Mouse (Mus musculus) kidney, adult 11 months (tissue): ENCODE measurements around the gene Stkld1.
A peak's percentile ranks its signal among the peaks of the same experiment; 100 is the strongest.

Experiments
- DNase-seq: peaks from one replicate; pipeline ENCODE4 v3.0.0; 2022

Gene Stkld1

GRCm38 (mm10) chr2:26916738-26917137, 17.1 kb upstream of the Stkld1 start:
- no peak for DNase-seq

- DNase-seq, result no peak
Measured at GRCm38 (mm10) chr2:26919684-26920083, 14.2 kb upstream of the Stkld1 start.

- DNase-seq, result peak; percentile 79
Measured at GRCm38 (mm10) chr2:26920190-26920855, 13.5 kb upstream of the Stkld1 start.

- peak; percentile 62 for DNase-seq
Measured at GRCm38 (mm10) chr2:26921784-26922183, 12.1 kb upstream of the Stkld1 start.

DNA sequence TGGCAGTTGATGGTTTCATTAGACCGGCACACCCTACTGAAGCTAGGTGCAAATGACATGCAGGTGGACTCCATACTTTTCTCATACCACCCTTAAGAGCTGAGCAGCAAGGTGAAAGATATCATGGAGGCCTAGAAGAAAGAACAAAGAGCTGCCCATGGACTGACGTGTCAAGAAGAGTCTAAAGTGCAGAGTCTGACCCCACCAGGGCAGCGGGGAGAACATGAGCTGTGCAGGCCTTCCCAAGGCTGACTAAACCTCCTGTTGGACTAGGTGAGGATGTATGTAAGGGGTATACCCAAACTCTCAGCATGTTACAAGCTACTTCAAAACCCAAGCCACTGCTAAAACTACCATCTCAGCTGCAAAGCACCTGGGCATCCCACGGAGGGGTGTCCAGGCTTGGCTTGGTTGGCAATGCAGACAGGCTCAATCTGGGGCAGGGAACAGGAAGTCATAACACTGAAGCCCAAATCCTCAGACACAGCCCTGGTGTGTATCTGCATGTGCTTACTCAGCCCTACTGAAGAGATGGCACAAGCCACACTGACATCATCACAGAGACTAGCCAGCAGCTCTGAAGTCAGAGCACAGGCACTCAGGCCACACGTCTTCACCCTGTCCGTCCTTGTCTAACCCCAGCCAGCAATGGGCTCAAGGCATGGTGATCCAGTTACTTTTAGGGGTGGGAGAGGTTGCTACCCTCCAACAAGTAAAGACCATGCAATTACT, 5.9 kb upstream of the Stkld1 start:
- no peak for DNase-seq

DNA sequence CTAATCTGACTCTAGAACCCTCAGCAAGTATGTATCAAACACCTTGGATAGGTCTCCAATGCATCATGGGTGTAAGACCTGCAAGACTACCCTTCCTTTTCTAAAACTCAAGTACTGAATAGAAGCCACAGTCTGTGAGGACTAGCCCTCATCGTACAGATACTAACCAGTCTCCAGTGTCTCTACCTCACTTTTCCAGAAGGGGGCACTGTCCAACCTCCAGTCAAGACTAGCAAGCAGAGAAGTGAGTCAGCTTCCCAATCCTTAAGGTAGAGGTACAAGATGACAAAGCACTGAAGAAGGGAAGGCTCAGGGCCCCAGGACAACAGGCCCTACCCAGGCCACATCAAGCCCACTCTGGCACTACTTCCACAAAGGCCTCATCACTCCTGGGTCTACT, 3.5 kb upstream of the Stkld1 start:
- DNase-seq, result peak; percentile 58

- DNase-seq, result peak; percentile 68
Measured at GRCm38 (mm10) chr2:26932473-26933303, 1.2 kb upstream of the Stkld1 start.

GRCm38 (mm10) chr2:26935286-26935685, 1.4 kb downstream of the Stkld1 start:
- no peak for DNase-seq

DNA sequence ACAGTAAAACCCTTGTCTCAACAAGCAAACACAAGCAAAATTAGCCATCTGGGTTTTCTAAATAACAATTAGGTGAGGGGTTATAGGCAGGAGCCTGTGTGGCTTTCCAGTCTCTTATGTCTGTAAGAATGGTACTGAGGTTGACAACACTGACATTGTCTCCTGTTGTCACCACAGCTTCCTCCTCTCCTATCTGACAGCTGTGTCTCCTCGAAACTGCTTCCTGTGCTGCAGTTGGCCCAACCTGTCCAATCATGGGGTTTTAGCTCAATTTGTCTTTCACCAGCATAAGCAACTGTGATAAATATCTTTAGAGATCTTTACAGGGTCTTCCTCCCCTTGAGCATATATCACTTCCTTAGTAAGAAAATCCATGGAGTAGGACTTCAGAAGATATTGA, 2.6 kb downstream of the Stkld1 start:
- DNase-seq, result no peak

DNA sequence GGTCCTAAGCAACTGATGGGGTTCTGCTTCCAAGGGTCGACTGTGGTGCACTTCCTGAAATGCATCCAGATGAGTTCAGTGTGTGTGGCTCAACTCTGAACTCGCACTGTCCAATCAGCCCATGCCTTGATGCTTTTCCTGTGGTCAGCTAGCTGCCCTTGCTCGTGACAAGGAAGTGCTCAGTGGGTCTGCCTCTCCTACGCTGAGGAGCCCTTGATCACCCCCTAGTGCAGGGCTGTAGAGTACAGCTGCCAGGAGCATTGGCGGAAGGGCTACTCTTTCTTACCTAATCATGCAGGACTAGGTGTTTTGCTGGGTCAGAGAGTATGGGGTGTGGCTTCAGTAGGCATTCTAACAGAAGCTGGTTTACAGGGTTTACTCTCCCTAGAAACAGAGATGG, 7.7 kb downstream of the Stkld1 start:
- peak; percentile 24 for DNase-seq

DNA sequence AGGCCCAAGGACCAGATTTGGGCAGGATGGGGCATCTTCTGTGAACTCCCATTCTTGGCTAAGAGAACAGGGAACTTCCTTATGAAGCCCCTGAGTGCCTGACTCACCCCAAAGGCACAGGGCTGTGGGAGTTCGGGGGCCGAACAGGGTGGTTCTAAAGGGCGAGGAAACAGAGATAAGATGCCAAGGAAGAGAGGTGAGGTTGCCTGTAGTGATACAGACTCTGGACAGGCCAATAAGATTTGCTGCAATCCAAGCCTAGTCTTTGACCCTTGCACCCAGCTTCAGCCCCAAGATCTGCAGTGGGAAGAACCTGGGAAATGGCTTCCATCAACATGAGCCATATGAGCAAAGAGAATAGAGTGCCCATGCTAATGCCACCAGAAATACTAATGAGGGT, 9.4 kb downstream of the Stkld1 start:
- no peak for DNase-seq

DNA sequence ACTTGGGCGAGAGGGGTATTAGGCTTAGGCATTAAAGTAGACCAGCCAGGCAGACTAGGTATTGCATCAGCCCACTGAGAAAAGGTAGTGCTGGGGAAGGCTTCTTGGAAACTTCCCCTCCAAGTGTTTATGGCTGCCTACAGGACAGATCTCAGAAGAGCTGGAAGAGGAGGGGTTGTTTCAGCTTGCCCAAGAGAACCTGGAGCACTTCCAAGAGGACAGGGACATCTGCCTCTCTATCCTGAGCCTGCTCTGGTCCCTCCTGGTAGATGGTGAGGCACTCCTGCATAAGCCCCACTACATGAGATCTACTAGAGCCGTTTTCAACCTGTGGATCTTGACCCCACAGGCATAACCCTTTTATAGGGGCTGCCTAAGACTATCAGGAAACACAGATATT, 16.6 kb downstream of the Stkld1 start:
- DNase-seq, result no peak

- no peak for DNase-seq
Measured at GRCm38 (mm10) chr2:26951346-26951905, 17.6 kb downstream of the Stkld1 start.

GRCm38 (mm10) chr2:26952193-26952592, 18.3 kb downstream of the Stkld1 start:
- DNase-seq, result no peak

- no peak for DNase-seq
Measured at GRCm38 (mm10) chr2:26952866-26953265, 19.0 kb downstream of the Stkld1 start.

DNA sequence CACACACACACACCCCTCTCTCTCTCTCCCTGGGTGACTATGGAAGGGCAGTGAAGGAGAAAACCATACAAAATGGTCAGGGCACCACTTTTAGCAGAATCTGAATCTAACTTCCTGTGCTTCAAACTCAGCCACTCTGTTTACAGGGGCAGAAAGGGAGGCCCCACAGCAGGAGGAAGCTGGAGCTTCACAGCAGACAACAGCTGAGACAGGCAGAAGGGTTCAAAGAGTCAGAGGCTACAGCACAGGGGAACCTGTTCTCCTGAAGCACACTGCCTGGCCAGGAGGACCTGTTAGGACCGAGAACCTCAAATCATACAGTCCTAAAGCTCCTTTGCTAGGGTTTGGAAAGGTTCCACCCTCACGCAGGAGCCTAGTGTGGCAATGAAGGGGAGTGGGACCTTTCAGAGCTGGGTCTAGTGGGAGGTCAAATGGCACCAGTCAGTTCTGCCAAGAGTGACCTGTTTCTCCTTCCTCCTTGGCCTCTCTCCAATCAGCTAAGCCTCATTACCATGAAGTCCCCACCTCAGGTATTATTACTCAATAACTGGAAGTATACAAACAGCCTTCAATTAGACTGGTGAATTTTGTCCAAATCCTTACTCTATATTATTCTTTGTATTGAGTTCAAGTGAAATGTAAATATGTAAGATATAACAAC, 21.0 kb downstream of the Stkld1 start:
- no peak for DNase-seq

DNA sequence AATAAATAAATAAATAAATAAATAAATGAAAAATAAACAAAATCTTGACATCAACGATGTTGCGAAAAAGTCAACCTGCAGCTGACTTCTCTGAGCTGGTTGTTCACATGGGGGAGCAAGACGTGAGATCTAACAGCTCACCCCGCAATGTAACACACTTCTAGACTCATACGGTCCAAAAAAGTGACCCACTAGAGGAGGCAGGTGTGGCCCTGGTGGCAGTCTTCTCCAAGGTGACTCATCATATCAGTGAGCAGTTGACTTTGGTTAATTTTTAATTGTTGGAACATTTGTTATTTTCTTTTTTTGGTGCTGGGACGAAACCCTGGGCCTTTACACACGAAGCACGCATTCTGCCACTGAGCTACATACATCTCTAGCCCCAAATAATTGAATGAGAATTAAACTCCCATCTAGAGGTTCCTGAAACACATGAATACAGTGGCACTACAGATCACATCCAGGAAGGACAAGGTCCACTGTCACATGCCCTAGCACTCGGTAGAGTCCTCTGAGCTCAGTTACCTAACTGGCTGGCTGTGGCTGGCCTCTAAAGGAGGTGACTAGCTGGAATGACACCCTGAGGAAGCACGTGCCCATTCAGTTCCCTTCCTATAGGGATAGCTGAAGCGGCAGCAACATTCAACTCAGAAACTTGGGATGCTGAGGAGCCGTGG, 23.1 kb downstream of the Stkld1 start:
- DNase-seq, result peak; percentile 40

DNA sequence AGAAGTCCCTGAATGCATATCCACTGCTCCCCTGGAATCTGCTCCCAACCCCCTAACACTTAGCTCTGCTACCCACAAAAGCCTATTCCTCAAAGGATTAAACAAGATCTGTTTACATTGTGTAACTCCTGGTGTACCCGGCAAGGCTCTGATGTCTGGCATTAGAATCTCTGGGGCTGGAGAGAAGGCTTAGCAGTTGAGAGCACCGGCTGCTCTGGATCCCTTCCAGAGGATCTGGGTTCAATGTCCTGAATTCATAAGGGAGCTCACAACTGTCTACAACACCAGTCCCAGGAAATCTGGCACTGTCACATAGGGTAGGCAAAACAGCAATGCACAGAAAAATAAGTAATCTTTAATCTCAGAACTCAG, 23.6 kb downstream of the Stkld1 start:
- no peak for DNase-seq

- peak; percentile 24 for DNase-seq
Measured at GRCm38 (mm10) chr2:26960756-26961155, 26.9 kb downstream of the Stkld1 start.

DNA sequence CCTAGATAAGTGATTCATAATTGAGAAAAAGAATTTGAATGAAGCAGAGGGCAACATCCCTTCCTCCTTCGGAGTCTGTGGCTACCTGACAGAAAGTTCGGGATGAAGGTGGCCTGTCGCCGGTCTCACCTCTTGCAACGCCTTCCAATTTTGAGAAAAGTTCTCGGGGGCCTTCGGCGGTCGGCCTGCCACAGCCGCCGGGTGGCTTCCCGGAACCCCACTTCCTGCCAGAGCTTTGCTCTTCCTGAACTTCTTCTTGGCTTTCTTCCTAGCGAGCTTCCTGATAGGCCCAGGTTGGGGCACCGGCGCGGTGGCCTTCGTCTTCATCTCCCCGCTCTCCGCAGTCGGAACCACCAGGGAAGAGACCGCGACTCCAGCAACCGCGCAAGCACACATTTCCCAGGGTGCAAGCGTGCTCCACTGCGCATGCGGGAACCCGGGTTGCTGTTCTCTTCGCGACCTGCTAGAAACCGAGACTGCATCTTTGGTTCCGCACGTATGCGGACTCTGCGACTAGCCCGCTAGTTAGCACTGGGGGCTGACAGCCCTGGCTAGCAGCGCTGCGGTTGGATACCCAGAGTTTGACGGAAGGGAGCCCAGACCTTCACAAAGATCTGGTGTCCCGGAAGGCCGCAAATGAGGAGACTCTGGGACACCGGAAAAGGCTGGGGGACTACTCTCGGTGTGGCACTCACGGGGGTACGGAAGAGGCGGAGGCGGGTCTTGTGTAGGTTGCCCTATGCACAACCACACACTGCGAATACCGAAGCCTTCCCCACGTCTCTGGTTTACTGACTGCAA, 30.3 kb downstream of the Stkld1 start, which contains the start of gene Rexo4:
TSS of gene Rexo4 (minus strand) at position 464 of the 801 bp plus-strand sequence.
- peak; percentile 90 for DNase-seq

DNA sequence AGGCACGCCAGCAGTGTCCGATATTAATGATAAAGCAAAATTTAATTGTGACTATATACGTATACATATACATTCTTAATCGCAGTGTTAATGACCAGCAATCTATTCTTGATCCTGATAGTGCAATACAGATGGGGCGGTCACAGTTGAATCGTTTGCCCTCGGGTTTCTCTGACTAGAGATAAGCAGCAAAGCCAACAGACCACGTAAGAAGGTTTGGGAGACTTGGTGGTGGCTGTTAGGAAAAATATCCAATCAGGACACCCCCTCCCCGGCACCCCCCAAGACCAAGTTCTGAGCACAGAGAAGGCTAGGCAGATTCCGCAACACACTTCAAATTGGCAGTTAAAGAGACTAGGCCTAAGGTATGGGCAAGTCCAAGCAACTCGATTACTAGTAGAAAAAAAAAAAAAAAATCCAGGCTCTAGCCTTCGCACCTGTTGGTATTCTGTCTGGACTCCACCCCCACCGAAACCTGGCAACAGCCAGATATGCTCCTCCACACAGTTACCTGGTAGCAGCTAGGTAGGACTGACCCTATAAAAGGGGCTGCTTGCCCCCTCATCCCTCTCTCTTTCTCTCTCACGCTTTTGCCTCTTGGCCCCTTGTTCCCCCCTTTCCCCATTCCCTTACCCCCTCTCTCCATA, 31.0 kb downstream of the Stkld1 start:
- DNase-seq, result no peak
